Mouse (Mus musculus) midbrain, embryonic 11.5 days (tissue): ENCODE results near the gene Prickle4. TPM values are rescaled to one million over a fixed set of nuclear protein-coding genes. Genes with fewer than 3 reads are reported as not detected.
A peak's percentile ranks its signal among the peaks of the same experiment; 100 is the strongest.

Experiments used
- ATAC-seq: fragments of 200-750 bp; cut with Nextera tagmentation; 2 replicates; pipeline ENCODE4 v1.8.0; 2017; ENCODE audit warnings: moderate TSS enrichment, moderate library complexity; ENCODE audit not compliant: low FRiP score
- DNase-seq: peaks from one replicate; pipeline ENCODE4 v3.0.0; 2015; ENCODE audit warnings: low spot score; ENCODE audit errors: missing footprints
- H3K27ac ChIP-seq: fragments of 300-500 bp; sonication (generic); 2 replicates; pipeline ENCODE4 v1.5.1; 2014; ENCODE audit warnings: low read depth, low read length
- H3K27me3 ChIP-seq: fragments of 300-500 bp; sonication (generic); 2 replicates; pipeline ENCODE4 v1.6.1; 2014; ENCODE audit warnings: mild to moderate bottlenecking, low read length, moderate library complexity, mixed read lengths; ENCODE audit not compliant: control insufficient read depth, insufficient read depth
- H3K36me3 ChIP-seq: fragments of 300-500 bp; sonication (generic); 2 replicates; pipeline ENCODE4 v1.6.1; 2014; ENCODE audit warnings: mild to moderate bottlenecking, low read length, moderate library complexity, mixed read lengths; ENCODE audit not compliant: control insufficient read depth, insufficient read depth
- H3K4me1 ChIP-seq: fragments of 300-500 bp; sonication (generic); 2 replicates; pipeline ENCODE4 v1.6.1; 2014; ENCODE audit warnings: low read length; ENCODE audit not compliant: control insufficient read depth, insufficient read depth
- H3K4me2 ChIP-seq: fragments of 300-500 bp; sonication (generic); 2 replicates; pipeline ENCODE4 v1.6.1; 2014; ENCODE audit warnings: mild to moderate bottlenecking, moderate library complexity
- H3K4me3 ChIP-seq: fragments of 300-500 bp; sonication (generic); 2 replicates; pipeline ENCODE4 v1.5.1; 2014; ENCODE audit warnings: low read depth, low read length
- H3K9ac ChIP-seq: fragments of 300-500 bp; sonication (generic); 2 replicates; pipeline ENCODE4 v1.6.1; 2014; ENCODE audit warnings: low read length
- H3K9me3 ChIP-seq: fragments of 300-500 bp; sonication (generic); 2 replicates; pipeline ENCODE4 v1.6.1; 2016; ENCODE audit warnings: low read length; ENCODE audit not compliant: control insufficient read depth
- WGBS: fragments of 180-500 bp; shearing (Covaris S2); extraction: QIAGEN DNeasy Blood & Tissue Kit; methylation state at CpG from one replicate; pipeline ENCODE4 v1.1.7; 2014; 5-methylcytosine and 5-hydroxymethylcytosine counted together
- polyA plus RNA-seq: library from polyadenylated mRNA; unstranded; fragments of >200 nt; fragmentation: Nextera tagmentation; extraction: Ambion mirVana; gene quantifications from 2 replicates; pipeline ENCODE4 v1.2.1, GENCODE M21; 2014

Prickle4 gene
- polyA plus RNA-seq, 1 experiment from 2014 or later = 0.72 TPM

DNA sequence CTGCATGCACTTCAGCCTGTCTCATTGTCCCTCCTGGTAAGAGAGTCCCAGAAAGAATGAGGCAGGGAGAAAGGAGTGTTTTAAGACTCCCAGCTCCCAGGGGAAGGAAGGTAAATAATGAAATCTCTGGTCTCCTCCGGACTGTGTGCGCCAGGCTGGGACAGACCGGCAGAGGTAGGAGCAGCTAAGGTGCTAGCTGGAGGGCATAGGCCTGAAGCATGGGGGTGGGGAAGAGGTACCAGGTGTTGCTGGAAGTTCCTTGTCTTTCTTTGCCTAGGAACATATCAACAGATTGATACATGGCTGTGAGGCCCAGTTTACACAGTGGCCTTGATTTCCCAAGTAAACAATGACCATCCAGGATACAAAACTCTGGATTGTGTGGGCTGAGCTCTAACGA is 14.4 kb upstream of the Prickle4 start:
- no peak overlapping the region for H3K9ac ChIP-seq
- H3K4me3 ChIP-seq = no peak overlapping the region
- H3K9me3 ChIP-seq = no peaks in the 10 kb centered on the region
- no peak for DNase-seq
- no peak overlapping the region for H3K27ac ChIP-seq
- H3K4me1 ChIP-seq = no peaks in the 10 kb centered on the region
- no peak for ATAC-seq
- H3K27me3 ChIP-seq = no peaks in the 10 kb centered on the region
- H3K36me3 ChIP-seq = no peaks in the 10 kb centered on the region
- H3K4me2 ChIP-seq = no peak overlapping the region
- 88% methylated on average over 4 of the region's 4 CpGs for WGBS

DNA sequence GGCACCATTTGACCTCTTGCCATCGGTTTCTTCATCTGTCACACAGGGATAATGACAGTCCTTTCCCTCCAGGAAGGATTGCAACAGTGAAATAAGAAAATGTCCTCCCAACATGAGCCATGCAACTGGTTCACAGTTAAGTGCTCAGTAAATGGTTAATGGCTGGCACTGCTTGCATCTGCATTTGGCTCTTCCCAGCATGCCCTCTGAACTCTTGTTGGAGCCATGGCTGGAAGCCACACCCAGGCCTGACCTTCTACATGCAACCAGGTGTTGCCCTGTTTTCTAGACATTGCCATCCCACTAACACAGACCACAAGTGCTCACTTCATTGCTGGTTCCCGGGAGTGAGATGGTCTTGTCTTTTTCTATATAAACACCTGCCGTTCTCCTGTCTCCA is 13.4 kb upstream of the Prickle4 start:
- 87% methylated on average over 3 of the region's 3 CpGs for WGBS
- H3K4me1 ChIP-seq = no peaks in the 10 kb centered on the region
- peaks cover 6% of the 10 kb centered on the region; the same call in 1 of the 2 replicates for H3K27me3 ChIP-seq
- no peak overlapping the region for H3K4me3 ChIP-seq
- ATAC-seq (no peak), DNase-seq (no peak)
- H3K36me3 ChIP-seq = no peaks in the 10 kb centered on the region
- no peak overlapping the region for H3K9ac ChIP-seq
- H3K9me3 ChIP-seq = no peaks in the 10 kb centered on the region
- H3K4me2 ChIP-seq = no peak overlapping the region
- H3K27ac ChIP-seq = no peak overlapping the region

DNA sequence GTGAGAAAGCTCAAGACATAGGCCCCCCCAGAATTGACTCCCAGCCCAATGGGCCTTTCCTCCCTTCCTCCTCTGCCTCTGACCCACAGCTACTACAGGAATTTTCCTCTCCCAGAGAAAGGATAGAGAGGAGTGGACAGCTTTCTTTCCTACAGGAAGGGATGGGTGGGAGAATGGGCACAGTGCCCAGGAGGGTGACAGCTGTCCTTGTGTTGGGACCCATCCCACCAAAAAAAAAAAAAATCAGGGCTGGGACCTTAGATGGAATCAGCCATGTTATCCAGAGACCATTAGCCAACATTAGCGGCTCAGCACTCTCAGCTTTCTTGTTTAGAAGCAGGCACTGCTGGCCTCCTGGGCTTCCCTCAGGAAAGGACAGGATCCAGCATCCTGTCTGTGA is 11.7 kb upstream of the Prickle4 start:
- no peaks in the 10 kb centered on the region for H3K9me3 ChIP-seq
- H3K27ac ChIP-seq = no peak overlapping the region
- DNase-seq = no peak
- peaks cover 8% of the 10 kb centered on the region; the same call in 1 of the 2 replicates for H3K27me3 ChIP-seq
- H3K9ac ChIP-seq = no peak overlapping the region
- ATAC-seq = no peak
- H3K4me1 ChIP-seq = no peaks in the 10 kb centered on the region
- H3K36me3 ChIP-seq = 0 out of 2 replicates have a peak, but pooled peaks cover 7% of the 10 kb centered on the region
- no peak overlapping the region for H3K4me3 ChIP-seq
- H3K4me2 ChIP-seq = no peak overlapping the region
- WGBS = 75% methylated on average over 1 of the region's 1 CpGs

GRCm38 (mm10) chr17:47704692-47705091 is 10.2 kb upstream of the Prickle4 start:
- H3K4me2 ChIP-seq = no peak overlapping the region
- no peaks in the 10 kb centered on the region for H3K4me1 ChIP-seq
- DNase-seq (no peak), ATAC-seq (no peak)
- no peaks in the 10 kb centered on the region for H3K9me3 ChIP-seq
- H3K36me3 ChIP-seq = peaks cover 7% of the 10 kb centered on the region; the same call in 1 of the 2 replicates
- WGBS = 81% methylated on average over 4 of the region's 4 CpGs
- no peak overlapping the region for H3K27ac ChIP-seq
- H3K27me3 ChIP-seq = peaks cover 8% of the 10 kb centered on the region; the same call in 1 of the 2 replicates
- no peak overlapping the region for H3K4me3 ChIP-seq
- H3K9ac ChIP-seq = no peak overlapping the region

- ATAC-seq (no peak), DNase-seq (peak; percentile 84)
- 30% methylated on average over 20 of the region's 20 CpGs for WGBS
- peaks cover 7% of the 10 kb centered on the region; the same call in 1 of the 2 replicates for H3K36me3 ChIP-seq
- no peaks in the 10 kb centered on the region for H3K9me3 ChIP-seq
- no peak overlapping the region for H3K4me3 ChIP-seq
- no peak overlapping the region for H3K27ac ChIP-seq
- no peaks in the 10 kb centered on the region for H3K4me1 ChIP-seq
- peaks cover 8% of the 10 kb centered on the region; the same call in 1 of the 2 replicates for H3K27me3 ChIP-seq
- H3K9ac ChIP-seq = no peak overlapping the region
- no peak overlapping the region for H3K4me2 ChIP-seq
Observed at GRCm38 (mm10) chr17:47703556-47703955, 9.0 kb upstream of the Prickle4 start.

DNA sequence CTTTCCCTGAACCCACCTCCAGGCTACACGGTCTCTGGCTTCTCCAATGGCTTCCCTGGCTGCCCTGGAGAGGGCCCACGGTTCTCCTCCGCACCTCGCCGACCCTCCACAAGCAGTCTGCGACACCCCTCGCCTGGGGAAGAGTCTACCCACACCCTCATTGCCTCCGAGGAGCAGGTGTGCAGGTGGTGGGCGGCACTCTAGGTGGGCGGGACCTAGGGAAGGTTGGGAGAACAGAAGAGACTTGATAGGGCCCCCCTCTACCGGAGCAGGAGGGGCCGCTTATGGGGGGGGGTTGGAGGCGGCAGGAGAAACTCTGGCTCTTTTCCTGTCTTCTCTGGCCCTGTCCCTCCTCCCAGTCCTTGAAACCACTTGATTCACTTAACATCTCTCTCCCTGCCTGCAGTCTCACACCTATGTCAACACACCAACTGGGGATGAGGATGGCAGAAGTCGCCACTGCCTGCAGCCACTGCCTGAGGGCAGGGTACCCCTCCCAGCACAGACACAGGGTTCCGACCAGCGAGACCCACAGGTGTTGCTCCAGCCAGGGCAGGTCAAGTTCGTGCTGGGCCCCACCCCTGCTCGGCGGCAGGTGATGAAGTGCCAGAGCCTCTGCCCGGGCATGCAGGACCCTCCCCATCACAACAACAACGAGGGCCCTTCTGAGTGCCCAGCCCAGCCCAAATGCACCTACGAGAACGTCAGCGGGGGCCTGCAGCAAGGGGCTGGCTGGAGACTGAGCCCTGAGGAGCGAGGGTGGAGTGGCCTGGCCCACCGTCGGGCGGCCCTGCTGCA is 8.2 kb upstream of the Prickle4 start:
- DNase-seq = no peak
- WGBS = 53% methylated on average over 28 of the region's 28 CpGs
- Histone ChIP-seq H3K36me3 (peaks cover 7% of the 10 kb centered on the region; the same call in 1 of the 2 replicates), H3K27ac (no peak overlapping the region), H3K4me2 (no peak overlapping the region), H3K4me1 (no peaks in the 10 kb centered on the region), H3K4me3 (no peak overlapping the region), H3K27me3 (peaks cover 8% of the 10 kb centered on the region; the same call in 1 of the 2 replicates), H3K9ac (no peak overlapping the region), H3K9me3 (no peaks in the 10 kb centered on the region)
- no peak; the same call in 1 of the 2 replicates for ATAC-seq

- Histone ChIP-seq H3K4me2 (no peak overlapping the region), H3K9me3 (no peaks in the 10 kb centered on the region), H3K4me1 (no peaks in the 10 kb centered on the region), H3K4me3 (no peak overlapping the region), H3K27ac (no peak overlapping the region), H3K9ac (no peak overlapping the region), H3K27me3 (peaks cover 8% of the 10 kb centered on the region; the same call in 1 of the 2 replicates), H3K36me3 (peaks cover 7% of the 10 kb centered on the region; the same call in 1 of the 2 replicates)
- 77% methylated on average over 9 of the region's 9 CpGs for WGBS
- DNase-seq (no peak), ATAC-seq (no peak)
Observed at GRCm38 (mm10) chr17:47701793-47702192, 7.3 kb upstream of the Prickle4 start.

DNA sequence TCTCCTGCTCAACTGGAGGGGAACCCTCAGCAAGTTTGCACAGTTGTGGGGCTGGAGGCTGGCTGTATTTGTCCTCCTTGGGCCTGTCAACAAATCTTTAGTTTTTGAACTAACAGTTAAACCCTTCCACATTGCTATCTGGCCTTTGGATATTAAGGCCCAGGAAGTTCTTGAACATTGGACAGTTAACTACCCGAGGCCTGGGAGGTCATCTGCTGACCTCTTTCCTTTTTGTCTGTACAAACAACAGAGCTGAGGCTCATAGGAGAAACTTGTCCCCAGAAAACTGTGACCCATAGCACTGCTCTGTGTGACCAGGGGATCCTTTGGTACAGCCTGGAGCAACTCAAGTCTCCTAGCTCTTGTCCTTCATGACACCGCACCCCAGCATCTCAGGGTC is 4.5 kb upstream of the Prickle4 start:
- DNase-seq = no peak
- Histone ChIP-seq H3K4me3 (no peak overlapping the region), H3K9ac (no peak overlapping the region), H3K4me1 (peaks cover 7% of the 10 kb centered on the region), H3K27ac (no peak overlapping the region), H3K4me2 (no peak overlapping the region), H3K27me3 (peaks cover 8% of the 10 kb centered on the region; the same call in 1 of the 2 replicates), H3K36me3 (peaks cover 7% of the 10 kb centered on the region; the same call in 1 of the 2 replicates), H3K9me3 (no peaks in the 10 kb centered on the region)
- 88% methylated on average over 2 of the region's 2 CpGs for WGBS
- no peak for ATAC-seq

- WGBS = 89% methylated on average over 10 of the region's 10 CpGs
- H3K4me1 ChIP-seq = peaks cover 11% of the 10 kb centered on the region
- H3K4me3 ChIP-seq = no peak overlapping the region
- ATAC-seq (no peak), DNase-seq (no peak)
- no peak overlapping the region for H3K4me2 ChIP-seq
- H3K27me3 ChIP-seq = peaks cover 4% of the 10 kb centered on the region; the same call in 1 of the 2 replicates
- H3K27ac ChIP-seq = no peak overlapping the region
- H3K9ac ChIP-seq = no peak overlapping the region
- peaks cover 7% of the 10 kb centered on the region; the same call in 1 of the 2 replicates for H3K36me3 ChIP-seq
- H3K9me3 ChIP-seq = no peaks in the 10 kb centered on the region
Observed at GRCm38 (mm10) chr17:47698156-47698555, 3.6 kb upstream of the Prickle4 start.
